Mouse (Mus musculus) embryonic fibroblast, embryonic 13.5 days (primary cell): Measurements from ENCODE around the gene Olfr1368. TPM values are rescaled to one million over a fixed set of nuclear protein-coding genes. Genes with fewer than 3 reads are reported as not detected.

Experiments
- H3K27ac ChIP-seq: 2 replicates; pipeline ENCODE4 v1.5.1; 2012; ENCODE audit warnings: low read length, control low read depth, inconsistent platforms; ENCODE audit not compliant: insufficient read depth
- H3K4me1 ChIP-seq: 2 replicates; pipeline ENCODE4 v1.6.1; 2011; ENCODE audit warnings: low read length; ENCODE audit not compliant: control insufficient read depth, insufficient read depth
- H3K4me3 ChIP-seq: 2 replicates; pipeline ENCODE4 v1.5.1; 2011; ENCODE audit warnings: mild to moderate bottlenecking, control low read depth, low read length; ENCODE audit not compliant: insufficient read depth
- CTCF ChIP-seq: IDR thresholded peaks from 2 replicates; pipeline ENCODE4 v1.5.1; 2011; ENCODE audit warnings: mild to moderate bottlenecking, control low read depth, low read length, moderate library complexity, borderline replicate concordance; ENCODE audit not compliant: insufficient read depth
- POLR2A ChIP-seq: IDR thresholded peaks from 2 replicates; pipeline ENCODE4 v1.6.1; 2011; ENCODE audit warnings: low read depth, mild to moderate bottlenecking, control low read depth, low read length, moderate library complexity
- polyA plus RNA-seq: library from polyadenylated mRNA; stranded (reverse); fragments of >200 nt; gene quantifications from 2 replicates; pipeline ENCODE4 v1.2.4, GENCODE M21; 2011; ENCODE audit warnings: low read depth; ENCODE audit not compliant: missing spikeins, insufficient read length

The Olfr1368 gene
- polyA plus RNA-seq, 1 experiment, result not detected

DNA sequence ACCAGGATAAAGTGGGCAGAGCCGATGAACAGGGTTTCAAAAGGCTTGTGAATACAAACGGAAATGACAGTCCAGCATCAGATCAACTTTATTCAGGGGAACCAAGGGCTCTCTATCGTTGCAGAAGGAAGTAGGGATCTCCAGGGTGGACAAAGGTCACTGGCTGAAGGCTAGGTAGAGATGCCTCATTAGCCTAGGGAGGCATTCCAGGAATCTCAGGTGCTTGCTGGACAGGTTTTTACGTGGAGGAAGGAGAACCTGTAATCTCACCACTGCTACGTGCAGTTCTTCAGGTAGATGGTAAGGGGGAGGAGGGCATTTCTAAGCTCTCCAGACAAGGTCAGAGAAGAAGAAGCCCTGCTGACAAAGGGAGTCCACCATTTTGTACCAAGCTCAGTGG is 32.0 kb upstream of the Olfr1368 start:
- H3K4me3 ChIP-seq, result no peak overlapping the region

DNA sequence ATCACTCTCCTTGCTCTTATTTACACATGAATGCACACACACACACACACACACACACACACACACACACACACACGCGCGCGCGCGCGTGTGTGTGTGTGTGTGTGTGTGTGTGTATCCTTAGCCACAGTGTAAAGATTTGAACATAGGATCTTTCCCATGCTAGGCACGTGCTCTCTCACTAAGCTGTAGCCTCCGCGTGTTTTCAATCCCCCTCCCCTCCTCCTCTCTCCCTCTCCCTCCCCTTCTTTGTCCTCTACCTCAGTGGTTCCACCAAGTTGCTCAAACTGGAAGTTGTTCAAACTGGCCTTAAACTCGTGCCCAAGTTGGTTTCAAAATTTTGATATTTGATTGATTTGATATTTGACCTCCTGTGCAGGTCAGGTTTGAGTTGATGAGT is 31.1 kb upstream of the Olfr1368 start:
- Histone ChIP-seq H3K27ac (no peak overlapping the region), H3K4me3 (no peak overlapping the region), H3K4me1 (0 out of 2 replicates have a peak, but pooled peaks cover 3% of the 10 kb centered on the region)
- TF ChIP-seq CTCF, result no peak
- no peak for TF ChIP-seq POLR2A

More for the DNA sequence above, 32.0 kb upstream of the Olfr1368 start:
- H3K27ac ChIP-seq, result no peak overlapping the region
- H3K4me1 ChIP-seq, result 0 out of 2 replicates have a peak, but pooled peaks cover 3% of the 10 kb centered on the region
- TF ChIP-seq POLR2A (no peak), CTCF (no peak)

- Histone ChIP-seq H3K27ac (peak overlapping the region; percentile 39), H3K4me1 (0 out of 2 replicates have a peak, but pooled peaks cover 2% of the 10 kb centered on the region), H3K4me3 (peak overlapping the region; percentile 49)
- peak; percentile 36; the same call in 1 of the 2 replicates for TF ChIP-seq POLR2A
- no peak for TF ChIP-seq CTCF
Observed at GRCm38 (mm10) chr13:21173072-21173471, 27.4 kb upstream of the Olfr1368 start.

GRCm38 (mm10) chr13:21172241-21173027 is 26.8 kb upstream of the Olfr1368 start:
- no peak overlapping the region for H3K27ac ChIP-seq
- peak overlapping the region; percentile 34 for H3K4me3 ChIP-seq
- H3K4me1 ChIP-seq, result 0 out of 2 replicates have a peak, but pooled peaks cover 2% of the 10 kb centered on the region
- TF ChIP-seq POLR2A, result no peak

- Histone ChIP-seq H3K27ac (no peak overlapping the region), H3K4me1 (0 out of 2 replicates have a peak, but pooled peaks cover 2% of the 10 kb centered on the region), H3K4me3 (peak overlapping the region; percentile 64)
- TF ChIP-seq CTCF, result peak; percentile 58; the same call in 1 of the 2 replicates
- TF ChIP-seq POLR2A, result no peak
Observed at GRCm38 (mm10) chr13:21171600-21172150, 26.0 kb upstream of the Olfr1368 start.

DNA sequence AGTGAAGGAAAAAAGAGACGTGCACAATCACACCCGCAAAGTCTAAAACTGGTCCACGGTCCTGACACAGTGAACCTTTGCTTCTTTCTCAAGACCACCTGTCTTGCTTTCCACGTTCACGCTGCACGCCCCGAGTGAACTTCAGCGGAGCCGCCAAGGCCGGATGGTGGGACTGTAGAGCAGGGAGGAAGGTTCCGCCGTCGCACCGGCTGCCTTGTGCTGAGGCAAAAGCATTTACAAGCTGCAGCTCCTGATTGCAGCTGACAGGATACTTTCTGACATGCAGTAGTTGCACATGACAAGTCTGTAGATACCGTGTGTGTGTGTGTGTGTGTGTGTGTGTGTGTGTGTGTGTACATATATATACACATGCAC is 25.5 kb upstream of the Olfr1368 start:
- H3K27ac ChIP-seq, result no peak overlapping the region
- peak overlapping the region; percentile 11; the same call in 1 of the 2 replicates for H3K4me3 ChIP-seq

DNA sequence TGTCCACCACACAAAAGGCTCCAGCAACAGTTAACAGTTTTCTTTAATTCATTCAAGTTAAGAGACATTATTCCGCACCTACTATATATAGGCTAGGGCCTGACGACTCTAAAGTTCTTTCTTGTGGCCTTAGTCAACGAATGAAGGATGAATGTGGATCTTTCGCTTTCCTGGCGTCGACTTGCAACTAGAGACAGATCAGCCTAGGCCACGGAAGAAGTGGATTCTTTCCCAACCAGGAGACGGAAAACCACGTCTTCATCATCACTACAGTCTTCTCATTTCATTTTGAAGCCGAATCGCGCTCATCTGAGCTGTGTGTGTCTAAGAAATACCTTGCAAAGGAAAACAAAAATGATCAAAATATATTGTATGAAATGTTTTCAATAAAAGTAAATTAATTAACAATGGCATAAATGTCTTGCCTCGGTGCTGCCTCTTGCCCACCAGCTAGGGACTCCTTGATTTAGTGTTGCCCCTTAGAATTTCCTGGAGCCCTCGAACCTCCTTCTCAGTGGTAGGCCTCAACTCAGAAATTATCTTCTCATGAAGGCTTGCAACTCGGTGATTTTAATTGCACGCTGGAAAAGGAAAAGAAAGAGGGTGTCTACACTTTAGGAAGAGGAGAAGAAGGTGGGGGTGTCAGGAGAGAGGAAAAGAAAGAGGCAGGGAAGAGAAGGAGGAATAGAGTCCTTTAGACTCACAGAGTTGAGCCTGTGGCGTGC is 24.9 kb upstream of the Olfr1368 start:
- no peak for TF ChIP-seq CTCF
- TF ChIP-seq POLR2A, result no peak
- Histone ChIP-seq H3K4me3 (peak overlapping the region; percentile 12; the same call in 1 of the 2 replicates), H3K4me1 (0 out of 2 replicates have a peak, but pooled peaks cover 2% of the 10 kb centered on the region), H3K27ac (no peak overlapping the region)

More for the DNA sequence above, 25.5 kb upstream of the Olfr1368 start:
- 0 out of 2 replicates have a peak, but pooled peaks cover 2% of the 10 kb centered on the region for H3K4me1 ChIP-seq
- TF ChIP-seq POLR2A (no peak), CTCF (no peak)

- no peak for TF ChIP-seq POLR2A
- no peak for TF ChIP-seq CTCF
- 0 out of 2 replicates have a peak, but pooled peaks cover 2% of the 10 kb centered on the region for H3K4me1 ChIP-seq
- H3K27ac ChIP-seq, result no peak overlapping the region
- peak overlapping the region; percentile 52 for H3K4me3 ChIP-seq
Observed at GRCm38 (mm10) chr13:21169657-21170430, 24.2 kb upstream of the Olfr1368 start.

DNA sequence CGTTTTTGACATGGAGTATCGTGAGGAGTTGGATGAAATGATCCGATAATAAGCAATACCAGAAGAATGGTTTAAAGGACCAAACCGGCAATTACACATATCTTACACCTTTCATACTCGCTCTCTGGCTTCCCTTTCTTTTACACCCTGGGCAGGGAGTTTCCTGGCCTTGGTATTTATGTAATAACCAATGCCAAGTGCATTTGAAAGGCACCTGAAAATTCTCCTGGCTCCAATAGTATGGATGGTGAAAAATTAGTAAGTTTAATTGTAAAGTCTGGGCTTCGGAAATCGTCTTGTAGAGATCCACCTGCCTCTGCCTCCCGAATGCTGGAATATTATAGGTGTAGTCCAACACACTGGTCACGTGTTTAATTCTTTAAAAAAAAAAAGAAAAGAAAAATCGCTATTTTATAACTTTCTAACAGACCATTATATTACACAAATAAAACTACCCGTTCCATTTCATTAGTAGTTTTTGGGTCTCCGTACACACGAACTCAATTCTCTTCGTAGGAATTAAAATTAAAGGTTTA is 23.5 kb upstream of the Olfr1368 start:
- Histone ChIP-seq H3K4me1 (0 out of 2 replicates have a peak, but pooled peaks cover 2% of the 10 kb centered on the region), H3K27ac (no peak overlapping the region), H3K4me3 (peak overlapping the region; percentile 73)
- no peak for TF ChIP-seq CTCF
- no peak for TF ChIP-seq POLR2A
